Mouse (Mus musculus): ENCODE data around the gene Chmp4b. TPM values are rescaled to one million over a fixed set of nuclear protein-coding genes. Genes with fewer than 3 reads are reported as not detected.

Gene Chmp4b
- total and polyA plus RNA-seq, 2 experiments, result 37.6 to 57.7 TPM

DNA sequence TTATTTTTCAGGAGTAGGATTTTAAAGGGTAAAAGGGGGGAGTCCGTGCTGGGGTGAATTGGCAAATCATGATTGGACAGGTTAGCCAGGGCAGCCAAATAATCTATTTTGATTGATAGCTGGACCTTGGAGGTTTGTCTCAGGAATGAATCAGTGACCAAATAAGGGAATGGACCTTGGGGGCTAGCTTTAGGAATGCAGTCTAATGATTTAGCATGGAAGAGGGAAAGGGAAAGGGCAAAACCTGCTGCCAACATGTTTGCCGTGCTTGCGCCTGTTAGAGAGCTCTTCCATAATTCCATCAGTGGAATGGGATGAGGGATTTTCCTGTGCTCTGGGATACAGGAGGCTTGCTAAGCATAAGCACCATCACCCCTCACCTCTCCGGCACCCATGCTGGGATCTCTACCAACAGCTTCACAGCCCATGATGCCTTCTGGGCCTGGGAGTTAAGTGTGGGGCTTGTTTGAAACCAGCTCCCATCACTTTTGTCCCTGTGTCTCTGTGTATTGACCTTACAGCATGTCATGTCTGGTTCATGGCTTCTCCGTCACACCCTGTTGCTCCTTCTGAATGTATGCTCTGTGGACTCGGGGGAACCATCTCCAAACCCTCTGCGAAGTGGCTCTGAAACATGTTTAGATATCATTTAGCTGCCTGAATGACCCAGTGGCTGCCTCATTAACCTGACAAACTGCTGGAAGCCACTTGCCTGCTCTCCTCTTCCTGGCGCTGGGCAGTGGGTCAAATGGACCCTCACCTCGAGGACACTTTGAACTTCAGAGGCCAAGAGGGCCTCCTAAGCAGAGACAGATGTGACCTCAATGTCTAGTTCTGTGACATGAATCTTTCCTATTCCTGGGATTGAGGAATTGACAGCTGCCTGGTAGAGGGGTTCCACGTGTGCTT is 91.7 kb downstream of the Chmp4b start:
- 81% methylated on average over 10 of the region's 10 CpGs for WGBS

DNA sequence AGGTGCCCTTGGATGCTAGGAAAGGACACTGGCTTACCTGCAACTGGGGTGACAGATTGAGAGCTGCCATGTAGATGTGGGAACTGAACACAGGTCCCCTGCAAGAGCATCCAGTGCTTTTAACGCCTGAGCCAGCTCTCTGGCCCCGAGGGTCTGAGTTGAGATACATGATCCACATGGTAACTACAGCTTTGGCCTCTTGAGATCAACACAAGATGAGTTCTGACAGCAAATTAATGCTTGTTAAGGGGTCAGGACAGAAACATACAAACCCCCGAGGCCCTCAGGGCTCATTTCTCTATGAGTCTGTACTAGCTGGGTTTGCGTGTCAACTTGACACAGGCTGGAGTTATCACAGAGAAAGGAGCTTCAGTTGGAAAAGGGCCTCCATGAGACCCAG is 92.4 kb downstream of the Chmp4b start:
- no peaks in the 10 kb centered on the region for H3K4me1 ChIP-seq (ENCODE audit: control insufficient read depth, insufficient read depth, low read length)
- WGBS, result 88% methylated on average over 4 of the region's 4 CpGs
- no peaks in the 10 kb centered on the region for H3K27me3 ChIP-seq (ENCODE audit: control insufficient read depth, insufficient read depth, low read length)
- H3K36me3 ChIP-seq (ENCODE audit: control insufficient read depth, insufficient read depth, low read length), result no peaks in the 10 kb centered on the region
- no peak for TF ChIP-seq POLR2A (IDR thresholded peaks at IDR 0.05; ENCODE audit: extremely low read depth, insufficient read depth, low read length)
- no peak for TF ChIP-seq CTCF (IDR thresholded peaks at IDR 0.05; ENCODE audit: low read depth, low read length)
- no peak overlapping the region for H3K4me3 ChIP-seq (ENCODE audit: insufficient read depth, low read depth, low read length)
- no peak for DNase-seq (ENCODE audit: extremely low read depth, low read depth, low spot score)
- H3K79me2 ChIP-seq (ENCODE audit: control insufficient read depth, insufficient read depth, low read length), result no peaks in the 10 kb centered on the region
- no peak overlapping the region for H3K27ac ChIP-seq (replicated peaks; ENCODE audit: insufficient read depth, low read depth, low read length)
- H3K9ac ChIP-seq (ENCODE audit: low read depth, low read length), result no peak overlapping the region

More for the DNA sequence above, 91.7 kb downstream of the Chmp4b start:
- Histone ChIP-seq H3K4me1 (ENCODE audit: control insufficient read depth, insufficient read depth, low read length) (no peaks in the 10 kb centered on the region), H3K27ac (replicated peaks; ENCODE audit: insufficient read depth, low read depth, low read length) (no peak overlapping the region), H3K36me3 (ENCODE audit: control insufficient read depth, insufficient read depth, low read length) (no peaks in the 10 kb centered on the region), H3K27me3 (ENCODE audit: control insufficient read depth, insufficient read depth, low read length) (no peaks in the 10 kb centered on the region), H3K79me2 (ENCODE audit: control insufficient read depth, insufficient read depth, low read length) (no peaks in the 10 kb centered on the region), H3K9ac (ENCODE audit: low read depth, low read length) (no peak overlapping the region), H3K4me3 (ENCODE audit: insufficient read depth, low read depth, low read length) (no peak overlapping the region)
- TF ChIP-seq CTCF (IDR thresholded peaks at IDR 0.05; ENCODE audit: low read depth, low read length) (no peak), POLR2A (IDR thresholded peaks at IDR 0.05; ENCODE audit: extremely low read depth, insufficient read depth, low read length) (no peak)
- no peak for DNase-seq (ENCODE audit: extremely low read depth, low read depth, low spot score)

Other genes with a start within 250 kb of the Chmp4b start
- gene Snta1, start 243.6 kb upstream of the Chmp4b start, total RNA-seq (2014; rRNA removed), result 10.3 and 11.3 TPM in 2 replicates
- 21.4 and 24.7 TPM in 2 replicates for gene Snta1, start 243.6 kb upstream of the Chmp4b start, polyA plus RNA-seq (2012; rRNA removed)
- 7.3 and 10.3 TPM in 2 replicates for gene Cbfa2t2, start 215.2 kb upstream of the Chmp4b start, total RNA-seq (2014; rRNA removed)
- 4.3 and 4.6 TPM in 2 replicates for gene Cbfa2t2, start 215.2 kb upstream of the Chmp4b start, polyA plus RNA-seq (2012; rRNA removed)
- not detected in 2 replicates for gene 1700003F12Rik, start 104.6 kb upstream of the Chmp4b start, total RNA-seq (2014; rRNA removed)
- 0.54 TPM in 2 replicates for gene 1700003F12Rik, start 104.6 kb upstream of the Chmp4b start, polyA plus RNA-seq (2012; rRNA removed)
- 0.09 and 0.13 TPM in 2 replicates for gene Actl10, start 99.9 kb upstream of the Chmp4b start, total RNA-seq (2014; rRNA removed)
- gene Actl10, start 99.9 kb upstream of the Chmp4b start, polyA plus RNA-seq (2012; rRNA removed), result not detected in 2 replicates
- gene Necab3, start 92.8 kb upstream of the Chmp4b start, total RNA-seq (2014; rRNA removed), result 0.09 and 0.13 TPM in 2 replicates
- 0.09 TPM in 1 of 2 replicates, not detected in the other for gene Necab3, start 92.8 kb upstream of the Chmp4b start, polyA plus RNA-seq (2012; rRNA removed)
- 1.1 and 2.3 TPM in 2 replicates for gene E2f1, start 81.8 kb upstream of the Chmp4b start, total RNA-seq (2014; rRNA removed)
- gene E2f1, start 81.8 kb upstream of the Chmp4b start, polyA plus RNA-seq (2012; rRNA removed), result 2.4 and 3.8 TPM in 2 replicates
- 39.9 and 51.1 TPM in 2 replicates for gene Pxmp4, start 48.0 kb upstream of the Chmp4b start, total RNA-seq (2014; rRNA removed)
- gene Pxmp4, start 48.0 kb upstream of the Chmp4b start, polyA plus RNA-seq (2012; rRNA removed), result 127 and 134 TPM in 2 replicates
- 0.18 and 1.0 TPM in 2 replicates for gene Zfp341, start 38.4 kb upstream of the Chmp4b start, total RNA-seq (2014; rRNA removed)
- gene Zfp341, start 38.4 kb upstream of the Chmp4b start, polyA plus RNA-seq (2012; rRNA removed), result 3.2 TPM in 2 replicates
- gene 4930519P11Rik, start 38.3 kb upstream of the Chmp4b start, total RNA-seq (2014; rRNA removed), result not detected in 2 replicates
- gene 4930519P11Rik, start 38.3 kb upstream of the Chmp4b start, polyA plus RNA-seq (2012; rRNA removed), result 0.37 TPM in 1 of 2 replicates, not detected in the other
- not detected in 2 replicates for gene Gm14214, start 118.3 kb downstream of the Chmp4b start, total RNA-seq (2014; rRNA removed)
- not detected in 2 replicates for gene Gm14214, start 118.3 kb downstream of the Chmp4b start, polyA plus RNA-seq (2012; rRNA removed)
- 57.6 and 61.0 TPM in 2 replicates for gene Raly, start 139.4 kb downstream of the Chmp4b start, total RNA-seq (2014; rRNA removed)
- 79.0 and 82.2 TPM in 2 replicates for gene Raly, start 139.4 kb downstream of the Chmp4b start, polyA plus RNA-seq (2012; rRNA removed)
- gene a, start 139.7 kb downstream of the Chmp4b start, total RNA-seq (2014; rRNA removed), result not detected in 2 replicates
- gene a, start 139.7 kb downstream of the Chmp4b start, polyA plus RNA-seq (2012; rRNA removed), result not detected in 2 replicates
- gene Eif2s2, start 241.2 kb downstream of the Chmp4b start, total RNA-seq (2014; rRNA removed), result 30.4 and 38.7 TPM in 2 replicates
- gene Eif2s2, start 241.2 kb downstream of the Chmp4b start, polyA plus RNA-seq (2012; rRNA removed), result 7.8 and 8.1 TPM in 2 replicates

Measured in liver, adult 2 months (tissue).